26 mouse cellular contexts compared by ENCODE assay signal in the genomic region with DNA sequence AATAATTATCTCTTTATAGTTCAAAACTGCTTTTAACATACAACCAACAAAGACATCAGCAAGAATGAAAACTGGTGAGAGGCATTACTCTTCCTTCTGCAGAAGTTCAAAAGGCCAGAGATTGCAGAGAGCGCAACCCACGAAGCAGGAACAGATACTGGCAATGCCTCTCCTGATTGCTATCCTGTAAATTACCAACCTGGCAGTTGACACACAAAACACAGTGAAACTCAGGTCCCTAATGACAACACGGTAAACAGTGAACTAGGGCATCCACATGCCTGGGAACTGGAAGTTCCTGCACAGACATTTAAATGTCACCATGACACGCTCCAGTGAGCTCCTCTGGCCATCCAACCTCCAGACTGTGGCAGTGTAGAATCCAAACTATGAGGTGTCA.
DNase-seq lines count a peak whose midpoint lies in the region; ATAC-seq and TF ChIP-seq lines count a peak whose summit lies in the region.
"Had no signal": no experiment of that assay in that cellular context is flagged by ENCODE, and none has a peak within 500 bp of the region (broad histone marks: within the 10 kb centered on the region; RNA-seq: fewer than 3 reads in every experiment).

No protein-coding gene starts in this region.

- H3K36me3 ChIP-seq in liver, adult 2 months (ENCODE audit: control insufficient read depth, insufficient read depth, low read length), result 0 out of 2 replicates have a peak, but pooled peaks cover 2% of the 10 kb centered on the region
- no peaks in the 10 kb centered on the region; the same call in 1 of the 2 replicates for H3K36me3 ChIP-seq in liver, embryonic 11.5 days (ENCODE audit: control insufficient read depth, insufficient read depth, low read length)
- H3K36me3 ChIP-seq in forebrain, embryonic 11.5 days (ENCODE audit: control insufficient read depth, insufficient read depth, low read length), result no peaks in the 10 kb centered on the region
- H3K36me3 ChIP-seq: hindbrain, embryonic 10.5 days had no signal

- no peak overlapping the region; the same call in 1 of the 2 replicates for H3K27ac ChIP-seq in liver, adult 2 months (replicated peaks; ENCODE audit: insufficient read depth, low read depth, low read length)
- no peak overlapping the region for H3K27ac ChIP-seq in liver, embryonic 11.5 days (ENCODE audit: low read depth, low read length)
- no peak overlapping the region for H3K27ac ChIP-seq in forebrain, embryonic 11.5 days (ENCODE audit: low read depth, low read length)
- H3K27ac ChIP-seq: forebrain, embryonic 10.5 days; hindbrain, embryonic 10.5 days; hindbrain, embryonic 13.5 days; intestine, embryonic 15.5 days had no signal

- DNase-seq in gastrocnemius, adult 18-20 months (ENCODE audit: low spot score), result peak; percentile 31
- no peak for DNase-seq in gastrocnemius, postnatal 10 days
- DNase-seq in liver, adult 2 months (ENCODE audit: extremely low read depth, low read depth, low spot score), result peak; percentile 91
- no peak for DNase-seq in liver, embryonic 11.5 days (ENCODE audit: low spot score)
- peak; percentile 10 for DNase-seq in A20 (ENCODE audit: low read depth, low spot score)
- DNase-seq in left cerebral cortex, adult 9 months (ENCODE audit: low spot score in 2 of 2), result no peak
- DNase-seq in forebrain, embryonic 11.5 days (ENCODE audit: low spot score), result no peak
- DNase-seq: adrenal gland, postnatal 10 days; adrenal gland, postnatal 36 days; cerebellum, adult 18-20 months; cerebellum, adult 9-10 months; cerebellum, postnatal 14 days; forebrain, postnatal 0 days; gastrocnemius, postnatal 14 days; heart, postnatal 10 days; heart, postnatal 36 days had no signal

- no peaks in the 10 kb centered on the region for H3K9me3 ChIP-seq in liver, embryonic 11.5 days (ENCODE audit: control insufficient read depth, low read length)
- no peaks in the 10 kb centered on the region for H3K9me3 ChIP-seq in forebrain, embryonic 11.5 days (ENCODE audit: control insufficient read depth, low read length)
- H3K9me3 ChIP-seq: forebrain, embryonic 10.5 days; hindbrain, embryonic 10.5 days; hindbrain, embryonic 13.5 days; intestine, embryonic 15.5 days had no signal

- ATAC-seq in liver, embryonic 11.5 days (replicated peaks; ENCODE audit: low FRiP score), result no peak
- peak; percentile 41 for ATAC-seq in megakaryocyte, adult 5-6 weeks (ENCODE audit: poor library complexity, severe bottlenecking)
- ATAC-seq in forebrain, embryonic 11.5 days (replicated peaks; ENCODE audit: low FRiP score), result no peak
- ATAC-seq: activated CD4-positive, CD25-positive, alpha-beta regulatory T cell, adult 4 months; CD4-positive, CD25-positive, alpha-beta regulatory T cell, adult 4 months; forebrain, embryonic 14.5 days; forebrain, postnatal 0 days; hindbrain, embryonic 16.5 days; intestine, embryonic 15.5 days had no signal

- WGBS in liver, adult 2 months, result 29% methylated on average over 4 of the region's 4 CpGs
- WGBS in liver, embryonic 11.5 days, result 80% methylated on average over 4 of the region's 4 CpGs
- 94% methylated on average over 4 of the region's 4 CpGs for WGBS in forebrain, embryonic 11.5 days

- no peak for TF ChIP-seq CTCF in liver, adult 2 months (IDR thresholded peaks at IDR 0.05; ENCODE audit: low read depth, low read length)

- H3K4me3 ChIP-seq in liver, adult 2 months (ENCODE audit: insufficient read depth, low read depth, low read length), result no peak overlapping the region
- no peak overlapping the region for H3K4me3 ChIP-seq in liver, embryonic 11.5 days (ENCODE audit: low read depth, low read length)
- H3K4me3 ChIP-seq in forebrain, embryonic 11.5 days (ENCODE audit: low read depth, low read length), result no peak overlapping the region
- H3K4me3 ChIP-seq: forebrain, embryonic 10.5 days; hindbrain, embryonic 10.5 days; hindbrain, embryonic 13.5 days; intestine, embryonic 15.5 days had no signal

- no peaks in the 10 kb centered on the region for H3K27me3 ChIP-seq in liver, adult 2 months (ENCODE audit: control insufficient read depth, insufficient read depth, low read length)
- H3K27me3 ChIP-seq in liver, embryonic 11.5 days (replicated peaks; ENCODE audit: control insufficient read depth, insufficient read depth, low read length), result no peaks in the 10 kb centered on the region
- H3K27me3 ChIP-seq in forebrain, embryonic 11.5 days (ENCODE audit: control insufficient read depth, insufficient read depth, low read length), result no peaks in the 10 kb centered on the region
- H3K27me3 ChIP-seq: hindbrain, embryonic 13.5 days; intestine, embryonic 15.5 days had no signal

- no peak for TF ChIP-seq POLR2A in liver, adult 2 months (IDR thresholded peaks at IDR 0.05; ENCODE audit: extremely low read depth, insufficient read depth, low read length)

- H3K79me2 ChIP-seq in liver, adult 2 months (ENCODE audit: control insufficient read depth, insufficient read depth, low read length), result no peaks in the 10 kb centered on the region

- H3K4me2 ChIP-seq in liver, embryonic 11.5 days, result no peak overlapping the region
- H3K4me2 ChIP-seq in forebrain, embryonic 11.5 days (ENCODE audit: low read depth, low read length, severe bottlenecking), result no peak overlapping the region
- H3K4me2 ChIP-seq: heart, embryonic 11.5 days; hindbrain, embryonic 13.5 days; intestine, embryonic 15.5 days had no signal

- peaks cover 15% of the 10 kb centered on the region for H3K4me1 ChIP-seq in liver, adult 2 months (ENCODE audit: control insufficient read depth, insufficient read depth, low read length)
- H3K4me1 ChIP-seq in liver, embryonic 11.5 days (replicated peaks; ENCODE audit: control insufficient read depth, insufficient read depth, low read length), result peaks cover 13% of the 10 kb centered on the region
- no peaks in the 10 kb centered on the region for H3K4me1 ChIP-seq in forebrain, embryonic 11.5 days (replicated peaks; ENCODE audit: control insufficient read depth, insufficient read depth, low read length)
- H3K4me1 ChIP-seq: forebrain, embryonic 10.5 days; hindbrain, embryonic 10.5 days; intestine, embryonic 15.5 days had no signal

- H3K9ac ChIP-seq in liver, adult 2 months (ENCODE audit: low read depth, low read length), result no peak overlapping the region
- H3K9ac ChIP-seq in liver, embryonic 11.5 days (ENCODE audit: low read depth, low read length), result no peak overlapping the region
- H3K9ac ChIP-seq in forebrain, embryonic 11.5 days (ENCODE audit: low read length), result no peak overlapping the region
- H3K9ac ChIP-seq: forebrain, postnatal 0 days; hindbrain, embryonic 13.5 days; intestine, embryonic 15.5 days had no signal

Comparison
In these comparisons a context has a peak if more than half of its experiments do, and no peak if none do; other contexts are left out.
1. DNase-seq: peak in gastrocnemius, adult 18-20 months (single experiment), liver, adult 2 months (single experiment) and A20 (single experiment); none in gastrocnemius, postnatal 10 days (single experiment), liver, embryonic 11.5 days (single experiment), left cerebral cortex, adult 9 months (0 of 2) and forebrain, embryonic 11.5 days (single experiment).